Mouse (Mus musculus): ENCODE measurements around the gene Vmn1r192. TPM values are rescaled to one million over a fixed set of nuclear protein-coding genes. Genes with fewer than 3 reads are reported as not detected.
"Not testable (repeated sequence)": the region's sequence is repeated elsewhere in the genome, so short reads cannot be mapped to it uniquely, and the experiment has no call there.

Gene Vmn1r192
- not detected for total RNA-seq (2021)
- long read RNA-seq, experiment 1 = 0 reads
- long read RNA-seq, experiment 2 = 0 reads

DNA sequence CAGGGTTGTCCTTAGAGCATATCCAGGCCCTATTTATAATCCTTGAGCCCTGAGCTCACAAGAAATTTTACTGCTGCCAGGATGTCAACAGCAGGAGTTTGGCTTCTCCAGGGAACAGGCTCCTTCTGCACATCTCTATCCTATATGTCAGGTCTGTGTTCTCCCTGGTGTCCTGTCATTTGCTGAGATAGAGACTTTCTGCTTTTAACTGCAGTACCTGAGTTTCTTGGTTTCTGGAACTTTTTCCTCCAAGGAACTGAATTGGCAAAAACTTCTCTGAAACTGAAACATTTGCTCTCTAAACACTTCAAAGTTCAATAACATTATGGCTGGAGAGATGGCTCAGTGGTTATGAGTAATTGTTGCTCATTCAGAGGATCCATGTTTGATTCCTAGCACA is at the start of gene Vmn1r192:
Vmn1r192 (minus strand) TSS at position 101 of the 400 bp plus-strand sequence.
- no peak for DNase-seq (ENCODE audit: low spot score in 2 of 2)

DNA sequence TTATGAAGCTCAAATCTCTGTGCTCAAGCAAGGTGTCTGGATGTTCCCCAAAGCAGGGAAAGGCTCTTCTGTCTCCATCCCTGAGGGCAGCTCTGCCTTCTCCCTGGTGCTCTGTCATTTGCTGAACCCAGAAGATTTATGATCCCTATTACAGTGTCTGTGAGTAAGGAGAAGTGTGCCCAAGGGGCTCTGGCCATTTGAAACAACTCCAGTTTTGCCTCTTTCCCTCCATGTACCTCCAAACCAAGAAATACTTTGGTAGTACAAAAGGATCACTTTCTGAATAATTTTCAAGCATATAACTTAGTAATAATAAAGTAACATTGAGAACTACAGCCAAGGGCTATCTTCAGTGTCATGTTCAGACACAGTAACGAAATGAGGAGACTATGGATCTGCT is 32.1 kb upstream of the Vmn1r192 start, which contains the start of gene Vmn1r193:
Vmn1r193 (minus strand) TSS at position 101 of the 400 bp plus-strand sequence.
- DNase-seq (ENCODE audit: low spot score in 2 of 2) = not testable (repeated sequence)

DNA sequence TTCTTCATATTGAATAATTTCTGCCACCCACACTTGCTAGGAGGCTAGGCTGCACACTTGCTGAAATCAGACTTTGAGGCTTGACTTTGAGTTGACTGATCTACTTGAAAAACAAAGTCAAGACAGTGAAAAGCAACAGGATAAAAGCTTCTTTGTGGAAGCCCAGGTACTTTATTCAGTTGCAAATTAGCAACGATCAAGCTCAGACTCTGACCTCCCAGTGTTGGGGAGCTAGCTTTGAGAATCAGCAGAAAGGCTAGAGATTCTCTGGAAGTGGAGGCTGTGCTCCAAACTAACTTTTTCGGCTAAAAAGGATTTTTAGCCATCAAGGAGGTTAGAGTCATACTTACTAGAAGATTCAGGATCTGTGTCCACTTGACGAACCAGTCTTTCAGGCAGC is 1.8 kb upstream of the Vmn1r192 start:
- DNase-seq (ENCODE audit: low spot score in 2 of 2) = not testable (repeated sequence)

- no peak for DNase-seq (ENCODE audit: low spot score in 2 of 2)
Measured at GRCm38 (mm10) chr13:22190385-22190784, 556 bp downstream of the Vmn1r192 start.

DNA sequence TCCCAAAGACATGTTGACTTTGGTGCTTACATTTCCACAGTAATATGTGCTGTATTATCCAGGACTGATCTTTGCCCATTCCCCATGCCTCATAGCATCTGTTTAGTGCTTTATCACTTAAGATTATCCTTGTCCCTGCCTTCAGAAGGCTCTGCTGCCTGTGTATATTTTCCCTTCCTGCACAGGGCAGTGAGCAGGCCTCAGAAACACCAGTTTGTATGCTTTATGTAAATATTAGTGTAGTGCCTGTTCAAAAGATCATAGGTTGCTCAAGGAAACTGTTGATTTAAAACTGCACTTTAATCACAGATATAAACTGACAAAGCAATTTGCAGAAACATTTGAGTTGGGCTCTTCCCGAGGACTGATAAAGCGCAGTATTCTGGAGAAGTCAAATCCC is 1.6 kb downstream of the Vmn1r192 start:
- DNase-seq (ENCODE audit: low spot score in 2 of 2) = no peak

GRCm38 (mm10) chr13:22183869-22184268 is 7.1 kb downstream of the Vmn1r192 start, which contains the start of gene Vmn1r191:
Gene Vmn1r191, minus strand, starts transcription at chr13:22183969.
- no peak for DNase-seq (ENCODE audit: low spot score in 2 of 2)

- DNase-seq (ENCODE audit: low spot score in 2 of 2) = no peak
Measured at GRCm38 (mm10) chr13:22168416-22168815, 22.5 kb downstream of the Vmn1r192 start.

GRCm38 (mm10) chr13:22136495-22137293 is 54.2 kb downstream of the Vmn1r192 start:
- not testable (repeated sequence) for DNase-seq (ENCODE audit: low spot score in 2 of 2)

Small RNA genes lying within 50 kb of the gene (microRNA-seq; reads per million reads assigned to microRNA genes)
- gene Gm23282 = not detected
- gene Gm25084 = not detected

Other genes starting within 250 kb of the Vmn1r192 start
- gene Zfp184, start 246.0 kb downstream of the Vmn1r192 start, total RNA-seq (2021) = 1 to 10 TPM; 3.8 to 4.7 TPM
- gene Pom121l2, start 209.9 kb downstream of the Vmn1r192 start, total RNA-seq (2021) = not detected
- not detected for gene Prss16, start 181.4 kb downstream of the Vmn1r192 start, total RNA-seq (2021)
- 100 to 1,000 TPM; 349 to 449 TPM for gene Hist1h2ah, start 155.6 kb downstream of the Vmn1r192 start, total RNA-seq (2021)
- gene Hist1h2bk, start 155.3 kb downstream of the Vmn1r192 start, total RNA-seq (2021) = 100 to 1,000 TPM; 500 to 615 TPM
- 100 to 1,000 TPM; 221 to 240 TPM for gene Hist1h4i, start 149.8 kb downstream of the Vmn1r192 start, total RNA-seq (2021)
- 100 to 1,000 TPM; 373 to 414 TPM for gene Hist1h2ag, start 148.2 kb downstream of the Vmn1r192 start, total RNA-seq (2021)
- 100 to 1,000 TPM; 290 to 321 TPM for gene Hist1h2bj, start 147.9 kb downstream of the Vmn1r192 start, total RNA-seq (2021)
- gene Vmn1r188, start 106.7 kb downstream of the Vmn1r192 start, total RNA-seq (2021) = not detected
- gene Vmn1r189, start 85.3 kb downstream of the Vmn1r192 start, total RNA-seq (2021) = not detected
- not detected for gene Vmn1r191, start 7.2 kb downstream of the Vmn1r192 start, total RNA-seq (2021)
- gene Vmn1r193, start 32.0 kb upstream of the Vmn1r192 start, total RNA-seq (2021) = not detected
- gene Vmn1r194, start 53.1 kb upstream of the Vmn1r192 start, total RNA-seq (2021) = not detected
- not detected for gene Vmn1r195, start 79.4 kb upstream of the Vmn1r192 start, total RNA-seq (2021)
- gene Vmn1r196, start 98.8 kb upstream of the Vmn1r192 start, total RNA-seq (2021) = not detected
- not detected for gene Vmn1r197, start 133.4 kb upstream of the Vmn1r192 start, total RNA-seq (2021)
- not detected for gene Vmn1r198, start 159.2 kb upstream of the Vmn1r192 start, total RNA-seq (2021)
- gene Vmn1r199, start 188.7 kb upstream of the Vmn1r192 start, total RNA-seq (2021) = not detected
- not detected for gene Vmn1r200, start 199.2 kb upstream of the Vmn1r192 start, total RNA-seq (2021)

Data from adrenal gland, postnatal 4 days (tissue).